ENCODE assay signal across 8 mouse cellular contexts in genomic region chr3:51233918-51234751, GRCm38 (mm10). TPM values are rescaled to one million over a fixed set of nuclear protein-coding genes. Genes with fewer than 3 reads are reported as not detected.
A peak's percentile ranks its signal among the peaks of the same experiment; 100 is the strongest.
DNase-seq lines count a peak whose midpoint lies in the region; ATAC-seq lines count a peak whose summit lies in the region.

No protein-coding gene starts in this region.

- intact Hi-C loops in left cerebral cortex, postnatal 10 days (cut with DNase I), result loop anchor here (5.0 kb wide), 1 partner anchor 133 kb away; no protein-coding TSS in a partner anchor

- peak; percentile 91 for ATAC-seq in inflammation-experienced regulatory T-cells, adult 6 months
- peak; percentile 66 for ATAC-seq in megakaryocyte-erythroid progenitor cell, adult 5-6 weeks (replicated peaks; ENCODE audit: low FRiP score, low TSS enrichment, poor library complexity, severe bottlenecking)

- peak; percentile 78 for DNase-seq in adipocyte (ENCODE audit: low spot score)
- DNase-seq in embryo, embryonic 10 days (ENCODE audit: low spot score), result peak; percentile 96
- peak; percentile 79 for DNase-seq in gastrocnemius, postnatal 25 days
- DNase-seq in left cerebral cortex, postnatal 10 days (ENCODE audit: extremely low spot score in 1 of 2, low spot score in 2 of 2), result peak; percentile 51 to 87
- peak; percentile 64 for DNase-seq in right cerebral cortex, postnatal 25 days
- peak; percentile 76 to 77 for DNase-seq in urinary bladder, postnatal 36 days (ENCODE audit: low spot score in 2 of 2)

RNA-seq across cellular contexts. Expression of gene Noct, which starts 9.9 kb away (rescaled TPM):
- 10 to 100 TPM; 23.0 to 29.3 TPM for total RNA-seq in gastrocnemius, postnatal 25 days (2021)
- polyA plus RNA-seq in inflammation-experienced regulatory T-cells, adult 6 months (2017; shearing (Covaris generic)), result 1 to 10 TPM; 2.2 to 4.3 (median 3.5) TPM
- total RNA-seq in left cerebral cortex, postnatal 10 days (2021), result 10 to 100 TPM; 49.0 to 51.0 TPM
- total RNA-seq in megakaryocyte-erythroid progenitor cell, adult 5-6 weeks (2014; fragmentation: Nextera tagmentation), result 19.2 and 39.1 TPM in 2 replicates
- 4.6 and 5.8 TPM in 2 replicates for total RNA-seq in megakaryocyte-erythroid progenitor cell, adult 5-6 weeks (2017)

Comparison
In these comparisons a context has a peak if more than half of its experiments do, and no peak if none do; other contexts are left out.
1. Peak in every context shown above with its lines: DNase-seq and ATAC-seq.